Mouse (Mus musculus) intestine, embryonic 15.5 days (tissue): ENCODE data around the gene Stxbp4. TPM values are rescaled to one million over a fixed set of nuclear protein-coding genes. Genes with fewer than 3 reads are reported as not detected.

Experiments used
- ATAC-seq: fragments of 200-750 bp; cut with Nextera tagmentation; 2 replicates; pipeline ENCODE4 v1.8.0; 2017; ENCODE audit warnings: moderate TSS enrichment, moderate library complexity
- H3K27ac ChIP-seq: fragments of 300-500 bp; sonication (generic); 2 replicates; pipeline ENCODE4 v1.5.1; 2015; ENCODE audit warnings: mild to moderate bottlenecking, inconsistent platforms
- H3K27me3 ChIP-seq: fragments of 300-500 bp; sonication (generic); replicated peaks from 2 replicates; pipeline ENCODE4 v1.6.1; 2015; ENCODE audit warnings: inconsistent platforms
- H3K36me3 ChIP-seq: fragments of 300-500 bp; sonication (generic); 2 replicates; pipeline ENCODE4 v1.6.1; 2015; ENCODE audit warnings: inconsistent platforms
- H3K4me1 ChIP-seq: fragments of 300-500 bp; sonication (generic); replicated peaks from 2 replicates; pipeline ENCODE4 v1.6.1; 2015; ENCODE audit warnings: inconsistent platforms
- H3K4me2 ChIP-seq: fragments of 300-500 bp; sonication (generic); replicated peaks from 2 replicates; pipeline ENCODE4 v1.6.1; 2015; ENCODE audit warnings: mild to moderate bottlenecking, inconsistent platforms
- H3K4me3 ChIP-seq: fragments of 300-500 bp; sonication (generic); replicated peaks from 2 replicates; pipeline ENCODE4 v1.5.1; 2015; ENCODE audit warnings: inconsistent platforms
- H3K9ac ChIP-seq: fragments of 300-500 bp; sonication (generic); 2 replicates; pipeline ENCODE4 v1.6.1; 2015; ENCODE audit warnings: inconsistent platforms
- H3K9me3 ChIP-seq: fragments of 300-500 bp; sonication (generic); 2 replicates; pipeline ENCODE4 v1.6.1; 2016; ENCODE audit warnings: inconsistent platforms
- WGBS: fragments of 180-500 bp; shearing (Covaris S2); methylation state at CpG from one replicate; pipeline ENCODE4 v1.1.7; 2015; 5-methylcytosine and 5-hydroxymethylcytosine counted together
- polyA plus RNA-seq: library from polyadenylated mRNA; unstranded; fragments of >200 nt; fragmentation: Nextera tagmentation; extraction: Ambion mirVana; gene quantifications from 2 replicates; pipeline ENCODE4 v1.2.1, GENCODE M21; 2015

The Stxbp4 gene
- polyA plus RNA-seq, 1 experiment from 2014 or later: 15.3 TPM

- Histone ChIP-seq H3K9me3 (no peaks in the 10 kb centered on the region), H3K27me3 (no peaks in the 10 kb centered on the region), H3K36me3 (0 out of 2 replicates have a peak, but pooled peaks cover 3% of the 10 kb centered on the region), H3K4me3 (no peak overlapping the region), H3K4me2 (no peak overlapping the region), H3K27ac (no peak overlapping the region), H3K4me1 (no peaks in the 10 kb centered on the region), H3K9ac (no peak overlapping the region)
- ATAC-seq: no peak
- 96% methylated on average over 7 of the region's 7 CpGs for WGBS
Observed at GRCm38 (mm10) chr11:90538636-90539263, 99.1 kb downstream of the Stxbp4 start.

DNA sequence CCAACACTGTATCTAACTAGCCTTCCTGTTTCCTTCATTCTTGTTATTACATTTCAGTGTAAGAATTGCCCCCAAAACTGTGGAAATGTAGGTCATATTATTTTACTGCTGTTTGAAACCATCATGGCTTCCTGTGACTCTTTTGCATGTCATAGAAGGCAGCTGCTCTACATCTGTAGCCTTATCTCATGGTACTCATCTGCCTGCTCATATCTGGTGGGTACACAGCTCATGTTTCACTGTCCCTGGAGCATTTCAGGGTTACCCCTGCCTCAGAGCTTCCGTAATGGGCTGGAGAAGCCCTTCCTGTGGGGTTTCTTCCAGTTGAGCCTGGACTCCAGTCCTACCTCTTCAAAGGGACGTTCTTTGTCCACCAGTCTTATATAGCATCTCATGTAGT is 112.6 kb downstream of the Stxbp4 start:
- no peak for ATAC-seq
- Histone ChIP-seq H3K27ac (no peak overlapping the region), H3K4me2 (no peak overlapping the region), H3K36me3 (no peaks in the 10 kb centered on the region), H3K9ac (no peak overlapping the region), H3K4me3 (no peak overlapping the region), H3K27me3 (no peaks in the 10 kb centered on the region), H3K9me3 (no peaks in the 10 kb centered on the region), H3K4me1 (no peaks in the 10 kb centered on the region)
- WGBS: 72% methylated on average over 2 of the region's 2 CpGs

DNA sequence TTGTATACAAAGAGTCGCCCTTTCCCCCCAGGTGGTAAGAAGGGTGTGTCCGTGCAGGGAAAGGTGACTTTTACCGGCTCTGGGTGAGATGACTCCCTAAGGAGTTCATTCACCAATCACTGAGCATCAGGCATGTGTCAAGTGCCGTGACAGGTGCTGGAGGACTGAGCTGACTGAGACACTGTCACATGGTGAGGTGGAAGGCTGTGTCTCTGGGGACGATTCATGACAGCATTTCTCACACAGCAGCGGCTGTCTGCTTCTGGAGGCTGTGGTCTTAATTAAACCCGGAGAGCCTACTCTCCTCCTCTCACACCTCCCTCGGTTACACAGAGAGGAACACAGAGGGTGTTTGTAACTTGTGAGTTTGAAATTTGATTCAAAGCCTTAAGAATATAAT is 116.8 kb downstream of the Stxbp4 start:
- no peaks in the 10 kb centered on the region for H3K9me3 ChIP-seq
- H3K4me2 ChIP-seq: no peak overlapping the region
- no peak overlapping the region for H3K9ac ChIP-seq
- H3K4me3 ChIP-seq: no peak overlapping the region
- no peak overlapping the region for H3K27ac ChIP-seq
- no peaks in the 10 kb centered on the region for H3K27me3 ChIP-seq
- no peaks in the 10 kb centered on the region for H3K4me1 ChIP-seq
- H3K36me3 ChIP-seq: no peaks in the 10 kb centered on the region
- 63% methylated on average over 8 of the region's 8 CpGs for WGBS
- ATAC-seq: no peak

DNA sequence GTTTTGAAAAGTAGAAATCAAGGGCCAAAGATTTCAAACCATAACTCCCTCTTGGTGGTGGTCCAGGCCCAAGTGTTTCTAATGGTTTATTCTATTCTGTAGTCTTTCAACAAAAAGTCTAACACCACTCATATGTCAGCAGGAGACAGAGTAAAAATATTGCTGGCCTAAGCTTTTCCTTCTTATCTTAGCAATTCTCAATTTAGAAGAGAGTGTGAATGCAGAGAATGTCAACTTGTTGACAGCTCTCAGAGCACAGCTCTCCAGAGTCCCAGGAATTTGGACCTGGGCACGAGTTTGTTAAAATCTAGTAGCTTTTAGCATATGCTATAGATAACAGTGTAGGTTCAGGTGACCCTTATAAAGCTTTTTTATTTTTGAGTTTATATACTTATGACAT is 120.1 kb downstream of the Stxbp4 start:
- H3K4me3 ChIP-seq: no peak overlapping the region
- H3K4me2 ChIP-seq: no peak overlapping the region
- no peaks in the 10 kb centered on the region for H3K4me1 ChIP-seq
- H3K36me3 ChIP-seq: no peaks in the 10 kb centered on the region
- H3K27me3 ChIP-seq: no peaks in the 10 kb centered on the region
- ATAC-seq: no peak
- H3K9me3 ChIP-seq: no peaks in the 10 kb centered on the region
- H3K27ac ChIP-seq: no peak overlapping the region
- H3K9ac ChIP-seq: no peak overlapping the region
- WGBS: 86% methylated on average over 1 of the region's 1 CpGs

DNA sequence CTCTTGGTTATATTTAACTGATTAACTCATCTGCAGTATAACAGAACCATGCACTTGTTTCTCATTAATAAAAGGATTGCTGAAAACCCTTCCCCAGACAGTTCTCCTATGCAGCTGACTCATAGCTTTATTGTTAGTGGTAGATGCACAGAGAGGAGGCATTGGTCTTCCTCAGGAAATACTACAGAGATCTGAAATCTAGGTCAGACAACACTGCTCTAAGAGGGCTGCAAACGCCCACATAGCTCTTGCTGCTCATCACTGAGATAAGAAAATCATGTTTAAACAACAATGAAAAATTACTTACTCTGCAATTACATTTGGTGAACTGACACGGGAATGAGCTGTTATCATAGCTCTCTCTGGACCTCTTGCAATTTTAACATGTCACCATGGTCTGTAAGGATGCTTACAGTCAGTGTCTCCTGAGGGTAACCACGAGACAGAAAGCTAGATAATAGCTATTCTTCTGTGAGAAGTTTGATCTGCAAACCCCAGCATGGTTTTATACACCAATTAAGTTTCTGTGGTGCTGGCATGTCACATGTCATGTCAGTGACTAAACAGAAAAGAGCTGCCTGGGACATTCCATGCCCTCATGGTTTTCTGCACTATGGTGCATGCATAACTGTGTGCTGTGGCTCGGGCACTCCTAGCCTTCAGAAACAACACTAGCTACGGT is 125.2 kb downstream of the Stxbp4 start:
- no peak overlapping the region for H3K4me3 ChIP-seq
- ATAC-seq: no peak
- no peak overlapping the region for H3K4me2 ChIP-seq
- no peak overlapping the region for H3K9ac ChIP-seq
- WGBS: 72% methylated on average over 5 of the region's 5 CpGs
- H3K4me1 ChIP-seq: no peaks in the 10 kb centered on the region
- no peaks in the 10 kb centered on the region for H3K27me3 ChIP-seq
- no peaks in the 10 kb centered on the region for H3K36me3 ChIP-seq
- H3K27ac ChIP-seq: no peak overlapping the region
- no peaks in the 10 kb centered on the region for H3K9me3 ChIP-seq

- no peaks in the 10 kb centered on the region for H3K36me3 ChIP-seq
- no peaks in the 10 kb centered on the region for H3K9me3 ChIP-seq
- no peaks in the 10 kb centered on the region for H3K27me3 ChIP-seq
- no peaks in the 10 kb centered on the region for H3K4me1 ChIP-seq
- ATAC-seq: no peak
- no peak overlapping the region for H3K4me2 ChIP-seq
- no peak overlapping the region for H3K4me3 ChIP-seq
- WGBS: 78% methylated on average over 4 of the region's 4 CpGs
- no peak overlapping the region for H3K9ac ChIP-seq
- H3K27ac ChIP-seq: no peak overlapping the region
Observed at GRCm38 (mm10) chr11:90501846-90502245, 136.0 kb downstream of the Stxbp4 start.

DNA sequence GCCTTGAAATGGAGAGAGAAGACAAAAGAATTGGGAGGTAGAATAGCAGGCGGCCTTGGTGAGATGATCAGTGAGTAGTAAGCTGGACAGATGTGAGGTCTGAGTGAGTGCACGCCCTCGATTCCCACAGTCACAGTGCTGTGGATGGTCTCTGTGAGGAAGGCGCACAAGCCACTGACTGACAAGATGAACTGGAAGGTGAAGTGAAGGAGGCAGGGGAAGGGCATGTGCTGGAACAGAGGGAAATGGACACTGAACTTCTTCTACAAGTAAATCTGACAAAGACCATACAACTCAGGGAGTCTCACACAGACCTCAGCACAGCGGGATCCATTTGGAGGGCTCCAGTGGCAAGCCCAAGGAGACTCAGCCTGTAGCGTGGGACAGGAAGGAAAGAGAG is 138.0 kb downstream of the Stxbp4 start:
- Histone ChIP-seq H3K27ac (no peak overlapping the region), H3K9ac (no peak overlapping the region), H3K36me3 (no peaks in the 10 kb centered on the region), H3K4me2 (no peak overlapping the region), H3K4me3 (no peak overlapping the region), H3K9me3 (no peaks in the 10 kb centered on the region), H3K4me1 (no peaks in the 10 kb centered on the region), H3K27me3 (no peaks in the 10 kb centered on the region)
- WGBS: 93% methylated on average over 6 of the region's 6 CpGs
- ATAC-seq: no peak

DNA sequence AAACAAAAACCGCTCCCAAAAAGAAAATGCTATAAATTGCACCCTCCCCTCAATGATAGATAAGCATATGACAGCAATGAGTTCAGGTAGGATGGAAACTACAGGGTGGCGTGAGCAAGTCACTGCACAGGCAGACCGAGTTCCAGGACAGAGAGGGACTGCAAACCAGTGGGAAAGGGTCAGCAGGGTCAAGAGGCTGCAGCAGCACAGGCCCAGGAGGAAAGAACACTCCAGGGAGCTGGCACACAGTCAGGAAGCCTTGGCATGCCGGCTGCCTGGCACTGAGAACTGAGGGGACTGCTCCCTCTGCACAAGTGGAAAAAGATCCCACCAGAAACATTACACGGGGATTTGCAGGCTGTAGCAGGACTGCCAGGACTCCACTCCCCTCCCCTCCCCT is 139.4 kb downstream of the Stxbp4 start:
- Histone ChIP-seq H3K9ac (no peak overlapping the region), H3K36me3 (no peaks in the 10 kb centered on the region), H3K4me3 (no peak overlapping the region), H3K4me1 (no peaks in the 10 kb centered on the region), H3K9me3 (no peaks in the 10 kb centered on the region), H3K4me2 (no peak overlapping the region), H3K27me3 (no peaks in the 10 kb centered on the region), H3K27ac (no peak overlapping the region)
- 59% methylated on average over 5 of the region's 5 CpGs for WGBS
- no peak for ATAC-seq

DNA sequence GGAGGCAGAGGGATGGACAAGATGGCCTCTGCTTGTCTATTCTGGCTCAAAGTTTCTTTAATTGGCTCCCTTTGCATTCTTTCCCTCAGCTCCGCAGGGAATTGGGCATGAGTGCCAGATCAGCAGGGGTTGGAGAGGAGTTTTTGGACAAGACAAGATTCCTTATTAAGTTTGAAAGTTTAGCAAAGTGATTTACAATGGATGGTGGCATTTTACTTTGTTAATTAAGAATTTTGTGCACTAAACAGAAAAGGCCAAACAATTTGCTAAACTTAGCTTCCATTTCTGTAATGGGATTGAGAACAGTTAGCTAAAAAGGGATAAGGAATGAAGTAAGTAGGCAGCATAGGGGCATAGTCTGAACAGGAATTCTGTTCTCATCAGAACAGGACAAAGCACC is 142.9 kb downstream of the Stxbp4 start:
- no peak overlapping the region for H3K9ac ChIP-seq
- H3K27ac ChIP-seq: no peak overlapping the region
- H3K9me3 ChIP-seq: no peaks in the 10 kb centered on the region
- 74% methylated on average over 1 of the region's 1 CpGs for WGBS
- no peak overlapping the region for H3K4me3 ChIP-seq
- no peak overlapping the region for H3K4me2 ChIP-seq
- H3K36me3 ChIP-seq: no peaks in the 10 kb centered on the region
- no peak for ATAC-seq
- no peaks in the 10 kb centered on the region for H3K4me1 ChIP-seq
- H3K27me3 ChIP-seq: no peaks in the 10 kb centered on the region

GRCm38 (mm10) chr11:90492511-90492910 is 145.4 kb downstream of the Stxbp4 start:
- Histone ChIP-seq H3K4me3 (no peak overlapping the region), H3K36me3 (no peaks in the 10 kb centered on the region), H3K4me1 (no peaks in the 10 kb centered on the region), H3K27me3 (no peaks in the 10 kb centered on the region), H3K4me2 (no peak overlapping the region), H3K9me3 (no peaks in the 10 kb centered on the region), H3K27ac (no peak overlapping the region), H3K9ac (no peak overlapping the region)
- ATAC-seq: no peak
- 92% methylated on average over 4 of the region's 4 CpGs for WGBS

GRCm38 (mm10) chr11:90489166-90489565 is 148.7 kb downstream of the Stxbp4 start:
- H3K9ac ChIP-seq: no peak overlapping the region
- no peak for ATAC-seq
- WGBS: 85% methylated on average over 10 of the region's 10 CpGs
- H3K36me3 ChIP-seq: no peaks in the 10 kb centered on the region
- H3K4me2 ChIP-seq: no peak overlapping the region
- H3K4me1 ChIP-seq: no peaks in the 10 kb centered on the region
- no peaks in the 10 kb centered on the region for H3K9me3 ChIP-seq
- H3K4me3 ChIP-seq: no peak overlapping the region
- H3K27me3 ChIP-seq: no peaks in the 10 kb centered on the region
- H3K27ac ChIP-seq: no peak overlapping the region

GRCm38 (mm10) chr11:90487686-90488085 is 150.2 kb downstream of the Stxbp4 start:
- H3K9ac ChIP-seq: no peak overlapping the region
- WGBS: 98% methylated on average over 8 of the region's 8 CpGs
- no peak overlapping the region for H3K27ac ChIP-seq
- no peak for ATAC-seq
- H3K4me1 ChIP-seq: no peaks in the 10 kb centered on the region
- no peaks in the 10 kb centered on the region for H3K9me3 ChIP-seq
- no peak overlapping the region for H3K4me2 ChIP-seq
- H3K36me3 ChIP-seq: no peaks in the 10 kb centered on the region
- H3K27me3 ChIP-seq: no peaks in the 10 kb centered on the region
- H3K4me3 ChIP-seq: no peak overlapping the region
